ENCODE assay signal across 9 mouse cellular contexts in the genomic region with DNA sequence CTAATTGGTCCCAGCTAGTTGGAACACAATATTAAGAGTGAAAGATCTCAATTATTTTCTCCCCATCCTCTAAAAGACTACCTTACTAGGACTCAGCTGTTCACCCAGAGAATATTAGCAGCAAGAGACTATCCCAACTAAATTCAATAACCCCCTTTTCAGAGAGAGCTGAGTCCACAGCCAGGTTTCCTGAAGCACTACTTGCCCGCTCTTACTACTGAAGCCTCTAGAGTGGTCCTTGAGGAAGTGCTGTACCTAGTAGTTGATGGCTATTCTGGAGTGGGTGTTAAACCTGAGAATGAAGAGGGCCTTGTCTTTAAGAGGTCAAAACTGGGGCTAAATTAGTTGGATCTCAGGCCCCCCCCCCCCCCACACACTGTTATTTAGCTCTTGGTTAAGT. TPM values are rescaled to one million over a fixed set of nuclear protein-coding genes. Genes with fewer than 3 reads are reported as not detected.
DNase-seq lines count a peak whose midpoint lies in the region; ATAC-seq and TF ChIP-seq lines count a peak whose summit lies in the region.
"Had no signal": no experiment of that assay in that cellular context is flagged by ENCODE, and none has a peak within 500 bp of the region (broad histone marks: within the 10 kb centered on the region; RNA-seq: fewer than 3 reads in every experiment).

No protein-coding gene starts in this region.

- peaks cover 42% of the 10 kb centered on the region for H3K4me1 ChIP-seq in forebrain, embryonic 10.5 days
- H3K4me1 ChIP-seq in intestine, embryonic 14.5 days (replicated peaks; ENCODE audit: control insufficient read depth, insufficient read depth, low read length) = peaks cover 20% of the 10 kb centered on the region
- peaks cover 26% of the 10 kb centered on the region for H3K4me1 ChIP-seq in neural tube, embryonic 12.5 days

- H3K27me3 ChIP-seq in forebrain, embryonic 10.5 days (ENCODE audit: poor library complexity, severe bottlenecking) = no peaks in the 10 kb centered on the region
- H3K27me3 ChIP-seq in intestine, embryonic 14.5 days (replicated peaks; ENCODE audit: control insufficient read depth, insufficient read depth, low read length) = no peaks in the 10 kb centered on the region
- H3K27me3 ChIP-seq in neural tube, embryonic 12.5 days (replicated peaks) = no peaks in the 10 kb centered on the region

- 48% methylated on average over 1 of the region's 1 CpGs for WGBS in forebrain, embryonic 10.5 days
- 52% methylated on average over 1 of the region's 1 CpGs for WGBS in intestine, embryonic 14.5 days
- 60% methylated on average over 1 of the region's 1 CpGs for WGBS in neural tube, embryonic 12.5 days

- ATAC-seq in intestine, embryonic 14.5 days (replicated peaks; ENCODE audit: low FRiP score, low TSS enrichment, low read depth) = no peak
- ATAC-seq in neural tube, embryonic 12.5 days (ENCODE audit: low FRiP score, low read depth) = no peak

- no peaks in the 10 kb centered on the region for H3K36me3 ChIP-seq in forebrain, embryonic 10.5 days (replicated peaks)
- no peaks in the 10 kb centered on the region for H3K36me3 ChIP-seq in intestine, embryonic 14.5 days (ENCODE audit: control insufficient read depth, insufficient read depth, low read length)
- H3K36me3 ChIP-seq in neural tube, embryonic 12.5 days = no peaks in the 10 kb centered on the region

- peak overlapping the region; percentile 77 for H3K4me2 ChIP-seq in intestine, embryonic 14.5 days (ENCODE audit: low read length)
- H3K4me2 ChIP-seq in neural tube, embryonic 12.5 days (replicated peaks) = peak overlapping the region; percentile 78

- intact Hi-C loops in left cerebral cortex, postnatal 25 days (cut with DNase I) = loop anchor here (10.0 kb wide), 1 partner anchor 115 kb away; no protein-coding TSS in a partner anchor

- no peak for TF ChIP-seq CTCF in layer of hippocampus, adult 2 months (conservative IDR thresholded peaks at IDR 0.05)

- peak overlapping the region; percentile 95; the same call in 1 of the 2 replicates for H3K27ac ChIP-seq in layer of hippocampus, adult 2 months
- peak overlapping the region; percentile 99 for H3K27ac ChIP-seq in forebrain, embryonic 10.5 days
- peak overlapping the region; percentile 93 for H3K27ac ChIP-seq in intestine, embryonic 14.5 days (ENCODE audit: low read depth)
- H3K27ac ChIP-seq in neural tube, embryonic 12.5 days = peak overlapping the region; percentile 92; the same call in 1 of the 2 replicates

- DNase-seq in layer of hippocampus, adult 2 months (ENCODE audit: low spot score in 2 of 2) = no peak
- no peak for DNase-seq in layer of hippocampus, adult 9-11 months
- no peak for DNase-seq in forebrain, embryonic 10.5 days (ENCODE audit: extremely low spot score, low spot score)
- peak; percentile 49 for DNase-seq in intestine, embryonic 14.5 days (ENCODE audit: low spot score)
- no peak for DNase-seq in urinary bladder, postnatal 25 days (ENCODE audit: low spot score)
- DNase-seq in adrenal gland, adult 18-20 months (ENCODE audit: low spot score in 2 of 2) = no peak
- no peak for DNase-seq in left cerebral cortex, postnatal 25 days (ENCODE audit: low spot score in 2 of 2)
- DNase-seq: thymus, postnatal 14 days had no signal

- H3K9ac ChIP-seq in intestine, embryonic 14.5 days (ENCODE audit: low read length) = peak overlapping the region; percentile 88
- peak overlapping the region; percentile 81 for H3K9ac ChIP-seq in neural tube, embryonic 12.5 days

- H3K4me3 ChIP-seq in layer of hippocampus, adult 2 months = peak overlapping the region; percentile 96
- peak overlapping the region; percentile 87 for H3K4me3 ChIP-seq in forebrain, embryonic 10.5 days
- H3K4me3 ChIP-seq in intestine, embryonic 14.5 days (ENCODE audit: low read depth, low read length) = peak overlapping the region; percentile 84
- H3K4me3 ChIP-seq in neural tube, embryonic 12.5 days = peak overlapping the region; percentile 95

- H3K9me3 ChIP-seq in forebrain, embryonic 10.5 days = no peaks in the 10 kb centered on the region
- H3K9me3 ChIP-seq in intestine, embryonic 14.5 days (ENCODE audit: control insufficient read depth, low read length) = no peaks in the 10 kb centered on the region
- H3K9me3 ChIP-seq in neural tube, embryonic 12.5 days = no peaks in the 10 kb centered on the region

RNA-seq across cellular contexts. Expression of a gene that starts 0.6 kb away (rescaled TPM):
- total RNA-seq in layer of hippocampus, adult 2 months (2021) = 10 to 100 TPM; 87.0 to 99.6 TPM
- 45.5 and 46.6 TPM in 2 replicates for polyA plus RNA-seq in forebrain, embryonic 10.5 days (2016; fragmentation: Nextera tagmentation; extraction: Ambion mirVana)
- 31.6 and 37.7 TPM in 2 replicates for polyA plus RNA-seq in intestine, embryonic 14.5 days (2014; fragmentation: Nextera tagmentation; extraction: Ambion mirVana)
- polyA plus RNA-seq in neural tube, embryonic 12.5 days (2016; fragmentation: Nextera tagmentation; extraction: Ambion mirVana) = 56.9 and 62.1 TPM in 2 replicates
- total RNA-seq in adrenal gland, adult 18-20 months (2021) = 10 to 100 TPM; 16.9 to 22.8 TPM
- total RNA-seq in left cerebral cortex, postnatal 25 days (2021) = 10 to 100 TPM; 68.9 to 84.2 TPM
